Mouse (Mus musculus): ENCODE results near the gene Atp6v0a1. TPM values are rescaled to one million over a fixed set of nuclear protein-coding genes. Genes with fewer than 3 reads are reported as not detected.

The Atp6v0a1 gene
- total and polyA plus RNA-seq, 3 experiments, result 14.1 to 63.4 (median 36.1) TPM

- Histone ChIP-seq H3K4me3 (replicated peaks in 1 of 3; ENCODE audit: low read depth in 2 of 3, low read length in 2 of 3, poor library complexity in 1 of 3) (no peak overlapping the region), H3K4me2 (ENCODE audit: insufficient read depth, low read depth, poor library complexity, severe bottlenecking) (no peak overlapping the region), H3K27ac (ENCODE audit: insufficient read depth, low read depth) (no peak overlapping the region), H3K9ac (ENCODE audit: insufficient read depth, low read depth) (no peak overlapping the region), H3K4me1 (ENCODE audit: control insufficient read depth in 1 of 2, insufficient read depth in 2 of 2) (peaks cover 9 to 12% of the 10 kb centered on the region in 2 experiments), H3K36me3 (replicated peaks in 1 of 2; ENCODE audit: control insufficient read depth in 1 of 2, insufficient read depth in 1 of 2, low read length in 1 of 2) (no peaks in the 10 kb centered on the region), H3K9me3 (replicated peaks; ENCODE audit: low read length) (peaks cover 10% of the 10 kb centered on the region), H3K27me3 (replicated peaks) (peaks cover 16% of the 10 kb centered on the region), H3K79me2 (replicated peaks; ENCODE audit: control insufficient read depth, extremely low read depth, insufficient read depth, poor library complexity, severe bottlenecking) (no peaks in the 10 kb centered on the region)
- dilution Hi-C loops (cut with MboI; ENCODE audit: extremely low pct_ligation_motif_present, extremely low pct_unique_long_range_greater_than_20kb, low sequenced_read_pairs) (no loop called here), in situ Hi-C loops (cut with MboI; ENCODE audit: low pct_ligation_motif_present, low pct_unique_long_range_greater_than_20kb, low sequenced_read_pairs) (no loop called here)
- DNase-seq (ENCODE audit: extremely low read depth), result no peak
- TF ChIP-seq NRF1 (IDR thresholded peaks at IDR 0.05; ENCODE audit: low read depth, low read length) (no peak), HCFC1 (IDR thresholded peaks at IDR 0.05; ENCODE audit: low read depth, low read length) (no peak), MEF2A (IDR thresholded peaks at IDR 0.05; ENCODE audit: borderline replicate concordance, low read depth, low read length) (no peak), EP300 (IDR thresholded peaks at IDR 0.05; ENCODE audit: low read length) (no peak), CHD2 (IDR thresholded peaks at IDR 0.05; ENCODE audit: low read length) (no peak), ZC3H11A (IDR thresholded peaks at IDR 0.05; ENCODE audit: low read depth, low read length) (no peak), SIN3A (IDR thresholded peaks at IDR 0.05; ENCODE audit: low read length) (no peak), NELFE (IDR thresholded peaks at IDR 0.05; ENCODE audit: low read depth, low read length) (no peak), JUN (IDR thresholded peaks at IDR 0.05; ENCODE audit: insufficient read depth, low read depth, low read length) (no peak), PAX5 (IDR thresholded peaks at IDR 0.05; ENCODE audit: low read length) (no peak), CHD1 (IDR thresholded peaks at IDR 0.05; ENCODE audit: low read depth, low read length) (no peak)
Observed at GRCm38 (mm10) chr11:100967881-100968420, 41.3 kb upstream of the Atp6v0a1 start.

- Histone ChIP-seq H3K4me2 (ENCODE audit: insufficient read depth, low read depth, poor library complexity, severe bottlenecking) (no peak overlapping the region), H3K4me3 (replicated peaks in 1 of 3; ENCODE audit: low read depth in 2 of 3, low read length in 2 of 3, poor library complexity in 1 of 3) (no peak overlapping the region), H3K9ac (ENCODE audit: insufficient read depth, low read depth) (no peak overlapping the region), H3K79me2 (replicated peaks; ENCODE audit: control insufficient read depth, extremely low read depth, insufficient read depth, poor library complexity, severe bottlenecking) (no peaks in the 10 kb centered on the region), H3K27me3 (replicated peaks) (peaks cover 16% of the 10 kb centered on the region), H3K27ac (ENCODE audit: insufficient read depth, low read depth) (no peak overlapping the region), H3K9me3 (replicated peaks; ENCODE audit: low read length) (peaks cover 10% of the 10 kb centered on the region), H3K36me3 (replicated peaks in 1 of 2; ENCODE audit: control insufficient read depth in 1 of 2, insufficient read depth in 1 of 2, low read length in 1 of 2) (no peaks in the 10 kb centered on the region), H3K4me1 (ENCODE audit: control insufficient read depth in 1 of 2, insufficient read depth in 2 of 2) (peaks cover 9 to 14% of the 10 kb centered on the region in 2 experiments)
- TF ChIP-seq MYC (IDR thresholded peaks at IDR 0.05; ENCODE audit: low read depth, low read length) (no peak), POLR2A (IDR thresholded peaks at IDR 0.05; ENCODE audit: low read depth, low read length) (no peak)
- in situ Hi-C loops (cut with MboI; ENCODE audit: low pct_ligation_motif_present, low pct_unique_long_range_greater_than_20kb, low sequenced_read_pairs), result no loop called here
- no peak for DNase-seq (ENCODE audit: extremely low read depth)
- dilution Hi-C loops (cut with MboI; ENCODE audit: extremely low pct_ligation_motif_present, extremely low pct_unique_long_range_greater_than_20kb, low sequenced_read_pairs), result no loop called here
Observed at GRCm38 (mm10) chr11:100968501-100968900, 40.8 kb upstream of the Atp6v0a1 start.

GRCm38 (mm10) chr11:100969189-100969743, 40.0 kb upstream of the Atp6v0a1 start:
- Histone ChIP-seq H3K4me3 (replicated peaks in 1 of 3; ENCODE audit: low read depth in 2 of 3, low read length in 2 of 3, poor library complexity in 1 of 3) (no peak overlapping the region), H3K9ac (ENCODE audit: insufficient read depth, low read depth) (no peak overlapping the region), H3K27me3 (replicated peaks) (peaks cover 10% of the 10 kb centered on the region), H3K79me2 (replicated peaks; ENCODE audit: control insufficient read depth, extremely low read depth, insufficient read depth, poor library complexity, severe bottlenecking) (no peaks in the 10 kb centered on the region), H3K36me3 (replicated peaks in 1 of 2; ENCODE audit: control insufficient read depth in 1 of 2, insufficient read depth in 1 of 2, low read length in 1 of 2) (no peaks in the 10 kb centered on the region), H3K4me2 (ENCODE audit: insufficient read depth, low read depth, poor library complexity, severe bottlenecking) (no peak overlapping the region), H3K4me1 (ENCODE audit: control insufficient read depth in 1 of 2, insufficient read depth in 2 of 2) (peaks cover 5 to 13% of the 10 kb centered on the region in 2 experiments), H3K27ac (ENCODE audit: insufficient read depth, low read depth) (no peak overlapping the region), H3K9me3 (replicated peaks; ENCODE audit: low read length) (peaks cover 10% of the 10 kb centered on the region)
- no peak for DNase-seq (ENCODE audit: extremely low read depth)
- dilution Hi-C loops (cut with MboI; ENCODE audit: extremely low pct_ligation_motif_present, extremely low pct_unique_long_range_greater_than_20kb, low sequenced_read_pairs), result no loop called here
- in situ Hi-C loops (cut with MboI; ENCODE audit: low pct_ligation_motif_present, low pct_unique_long_range_greater_than_20kb, low sequenced_read_pairs), result no loop called here
- TF ChIP-seq USF1 (IDR thresholded peaks at IDR 0.05; ENCODE audit: low read depth, low read length) (no peak), KAT2A (IDR thresholded peaks at IDR 0.05; ENCODE audit: insufficient replicate concordance, low read length) (no peak), ZC3H11A (IDR thresholded peaks at IDR 0.05; ENCODE audit: low read depth, low read length) (no peak)

All from CH12.LX (cell line).